Mouse (Mus musculus): ENCODE data around the gene Ereg. TPM values are rescaled to one million over a fixed set of nuclear protein-coding genes. Genes with fewer than 3 reads are reported as not detected.
A peak's percentile ranks its signal among the peaks of the same experiment; 100 is the strongest.

Ereg gene
- not detected in 2 replicates for polyA plus RNA-seq (2012; rRNA removed)

GRCm38 (mm10) chr5:91074450-91074950 lies at the start of gene Ereg:
Gene Ereg, plus strand, starts transcription at chr5:91074622.
- DNase-seq (ENCODE audit: extremely low spot score in 1 of 2, low spot score in 1 of 2) = peak in 1 of 2 experiments; percentile 10

- DNase-seq (ENCODE audit: extremely low spot score in 1 of 2, low spot score in 1 of 2) = no peak
These were observed 47.3 kb upstream of the Ereg start, which contains the start of gene Epgn for GRCm38 (mm10) chr5:91027164-91027563. Gene Epgn, plus strand, starts transcription at chr5:91027464.

GRCm38 (mm10) chr5:91027840-91028239 lies 46.6 kb upstream of the Ereg start:
- no peak for DNase-seq (ENCODE audit: extremely low spot score in 1 of 2, low spot score in 1 of 2)

GRCm38 (mm10) chr5:91030629-91031028 lies 43.8 kb upstream of the Ereg start:
- DNase-seq (ENCODE audit: extremely low spot score in 1 of 2, low spot score in 1 of 2) = peak in 1 of 2 experiments; percentile 2

GRCm38 (mm10) chr5:91035341-91035740 lies 39.1 kb upstream of the Ereg start:
- DNase-seq (ENCODE audit: extremely low spot score in 1 of 2, low spot score in 1 of 2) = no peak

- DNase-seq (ENCODE audit: extremely low spot score in 1 of 2, low spot score in 1 of 2) = no peak
These were observed 37.8 kb upstream of the Ereg start for GRCm38 (mm10) chr5:91036628-91037027.

- no peak for DNase-seq (ENCODE audit: extremely low spot score in 1 of 2, low spot score in 1 of 2)
These were observed 36.7 kb upstream of the Ereg start for GRCm38 (mm10) chr5:91037756-91038155.

- DNase-seq (ENCODE audit: extremely low spot score in 1 of 2, low spot score in 1 of 2) = peak in 1 of 2 experiments; percentile 13
These were observed 35.9 kb upstream of the Ereg start for GRCm38 (mm10) chr5:91038547-91038946.

GRCm38 (mm10) chr5:91038963-91039362 lies 35.5 kb upstream of the Ereg start:
- no peak for DNase-seq (ENCODE audit: extremely low spot score in 1 of 2, low spot score in 1 of 2)

- no peak for DNase-seq (ENCODE audit: extremely low spot score in 1 of 2, low spot score in 1 of 2)
These were observed 26.4 kb upstream of the Ereg start for GRCm38 (mm10) chr5:91047987-91048386.

- no peak for DNase-seq (ENCODE audit: extremely low spot score in 1 of 2, low spot score in 1 of 2)
These were observed 26.0 kb upstream of the Ereg start for GRCm38 (mm10) chr5:91048397-91048796.

GRCm38 (mm10) chr5:91072340-91072739 lies 2.1 kb upstream of the Ereg start:
- DNase-seq (ENCODE audit: extremely low spot score in 1 of 2, low spot score in 1 of 2) = no peak

GRCm38 (mm10) chr5:91073626-91074025 lies 796 bp upstream of the Ereg start:
- DNase-seq (ENCODE audit: extremely low spot score in 1 of 2, low spot score in 1 of 2) = no peak

GRCm38 (mm10) chr5:91074026-91074425 lies 396 bp upstream of the Ereg start:
- no peak for DNase-seq (ENCODE audit: extremely low spot score in 1 of 2, low spot score in 1 of 2)

- DNase-seq (ENCODE audit: extremely low spot score in 1 of 2, low spot score in 1 of 2) = no peak
These were observed 599 bp downstream of the Ereg start for GRCm38 (mm10) chr5:91075021-91075420.

GRCm38 (mm10) chr5:91083016-91083415 lies 8.6 kb downstream of the Ereg start:
- peak; percentile 8 to 37 for DNase-seq (ENCODE audit: extremely low spot score in 1 of 2, low spot score in 1 of 2)

- no peak for DNase-seq (ENCODE audit: extremely low spot score in 1 of 2, low spot score in 1 of 2)
These were observed 10.9 kb downstream of the Ereg start for GRCm38 (mm10) chr5:91085291-91085690.

GRCm38 (mm10) chr5:91090301-91090700 lies 15.9 kb downstream of the Ereg start:
- no peak for DNase-seq (ENCODE audit: extremely low spot score in 1 of 2, low spot score in 1 of 2)

- DNase-seq (ENCODE audit: extremely low spot score in 1 of 2, low spot score in 1 of 2) = no peak
These were observed 23.6 kb downstream of the Ereg start for GRCm38 (mm10) chr5:91097911-91098614.

- DNase-seq (ENCODE audit: extremely low spot score in 1 of 2, low spot score in 1 of 2) = peak in 1 of 2 experiments; percentile 5
These were observed 27.3 kb downstream of the Ereg start for GRCm38 (mm10) chr5:91101742-91102141.

GRCm38 (mm10) chr5:91103943-91104665 lies 29.7 kb downstream of the Ereg start:
- DNase-seq (ENCODE audit: extremely low spot score in 1 of 2, low spot score in 1 of 2) = peak in 1 of 2 experiments; percentile 10

- no peak for DNase-seq (ENCODE audit: extremely low spot score in 1 of 2, low spot score in 1 of 2)
These were observed 31.8 kb downstream of the Ereg start for GRCm38 (mm10) chr5:91106248-91106647.

Data from frontal cortex, adult 2 months (tissue).